Mouse (Mus musculus): ENCODE measurements around the gene Ddx56.

DNA sequence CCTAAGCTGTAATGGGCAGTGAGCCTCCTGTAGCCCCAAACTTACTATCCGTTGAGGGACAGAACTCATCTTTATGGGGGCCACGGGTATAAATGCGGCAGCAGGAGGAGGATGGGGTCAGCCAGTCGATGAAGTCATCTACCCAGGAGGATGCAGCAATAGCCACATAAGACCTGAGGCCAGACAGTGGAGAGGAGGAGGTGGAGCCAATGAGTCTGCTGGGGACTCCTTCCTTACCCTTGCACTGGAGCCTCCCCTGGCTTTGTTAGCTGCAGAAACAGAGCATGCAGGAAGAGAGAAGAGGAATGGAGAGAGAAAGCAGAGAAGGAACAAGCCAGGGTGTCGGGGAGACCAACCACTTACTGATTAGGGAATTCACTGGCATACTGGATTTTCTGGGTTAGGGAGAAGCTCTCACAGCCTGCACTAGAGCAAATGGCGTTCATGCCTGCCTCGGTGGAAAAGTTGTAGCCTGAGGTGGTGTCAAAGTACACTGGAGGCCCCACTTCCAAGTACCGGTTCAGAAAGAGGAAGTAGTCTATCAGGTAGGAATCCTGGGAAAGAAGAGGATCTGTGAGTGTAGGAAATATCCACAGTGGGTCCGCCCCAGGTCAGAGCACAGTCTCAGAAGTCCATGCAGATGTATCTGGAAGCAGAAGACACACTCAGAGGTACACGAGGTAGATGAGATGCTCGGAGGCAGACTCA, 49.2 kb downstream of the Ddx56 start:
- TF ChIP-seq POLR2A (IDR thresholded peaks at IDR 0.05; ENCODE audit: low read depth, low read length) (no peak), CTCF (IDR thresholded peaks at IDR 0.05; ENCODE audit: extremely low read depth, insufficient read depth, insufficient read length, insufficient replicate concordance) (no peak)
